Mouse (Mus musculus): ENCODE data around the gene Gtf3c2. TPM values are rescaled to one million over a fixed set of nuclear protein-coding genes. Genes with fewer than 3 reads are reported as not detected.

The Gtf3c2 gene
- total and polyA plus RNA-seq, 3 experiments = 22.8 to 96.9 (median 49.4) TPM

- Histone ChIP-seq H3K4me1 (ENCODE audit: control insufficient read depth in 1 of 2, insufficient read depth in 2 of 2) (peaks cover 6 to 30% of the 10 kb centered on the region in 2 experiments), H3K27me3 (replicated peaks) (no peaks in the 10 kb centered on the region), H3K9me3 (replicated peaks; ENCODE audit: low read length) (no peaks in the 10 kb centered on the region), H3K4me3 (replicated peaks in 1 of 3; ENCODE audit: low read depth in 2 of 3, low read length in 2 of 3, poor library complexity in 1 of 3) (no peak overlapping the region), H3K9ac (ENCODE audit: insufficient read depth, low read depth) (no peak overlapping the region), H3K79me2 (replicated peaks; ENCODE audit: control insufficient read depth, extremely low read depth, insufficient read depth, poor library complexity, severe bottlenecking) (peaks cover 7% of the 10 kb centered on the region), H3K4me2 (ENCODE audit: insufficient read depth, low read depth, poor library complexity, severe bottlenecking) (no peak overlapping the region), H3K36me3 (replicated peaks in 1 of 2; ENCODE audit: control insufficient read depth in 1 of 2, insufficient read depth in 1 of 2, low read length in 1 of 2) (peaks cover 71 to 85% of the 10 kb centered on the region in 2 experiments), H3K27ac (ENCODE audit: insufficient read depth, low read depth) (no peak overlapping the region)
- dilution Hi-C loops (cut with MboI; ENCODE audit: extremely low pct_ligation_motif_present, extremely low pct_unique_long_range_greater_than_20kb, low sequenced_read_pairs) = no loop called here
- TF ChIP-seq POLR2AphosphoS2 (IDR thresholded peaks at IDR 0.05; ENCODE audit: low read depth, low read length) (no peak), RAD21 (IDR thresholded peaks at IDR 0.05; ENCODE audit: low read depth, low read length) (no peak), POLR2A (IDR thresholded peaks at IDR 0.05; ENCODE audit: low read depth, low read length) (no peak), ZNF384 (IDR thresholded peaks at IDR 0.05; ENCODE audit: low read depth, low read length) (no peak), TCF12 (IDR thresholded peaks at IDR 0.05; ENCODE audit: low read depth, low read length) (no peak), RCOR1 (conservative IDR thresholded peaks at IDR 0.05; ENCODE audit: low read depth, low read length) (no peak), USF1 (IDR thresholded peaks at IDR 0.05; ENCODE audit: low read depth, low read length) (no peak), GABPA (IDR thresholded peaks at IDR 0.05; ENCODE audit: insufficient replicate concordance, low read depth, low read length) (no peak), MXI1 (IDR thresholded peaks at IDR 0.05; ENCODE audit: low read depth, low read length) (no peak)
- in situ Hi-C loops (cut with MboI; ENCODE audit: low pct_ligation_motif_present, low pct_unique_long_range_greater_than_20kb, low sequenced_read_pairs) = no loop called here
- no peak for DNase-seq (ENCODE audit: extremely low read depth)
These were observed 19.9 kb upstream of the Gtf3c2 start for GRCm38 (mm10) chr5:31199893-31200292.

- Histone ChIP-seq H3K4me2 (ENCODE audit: insufficient read depth, low read depth, poor library complexity, severe bottlenecking) (no peak overlapping the region), H3K27me3 (replicated peaks) (no peaks in the 10 kb centered on the region), H3K4me1 (ENCODE audit: control insufficient read depth in 1 of 2, insufficient read depth in 2 of 2) (peaks cover 8 to 35% of the 10 kb centered on the region in 2 experiments), H3K79me2 (replicated peaks; ENCODE audit: control insufficient read depth, extremely low read depth, insufficient read depth, poor library complexity, severe bottlenecking) (peaks cover 11% of the 10 kb centered on the region), H3K36me3 (replicated peaks in 1 of 2; ENCODE audit: control insufficient read depth in 1 of 2, insufficient read depth in 1 of 2, low read length in 1 of 2) (peaks cover 70 to 85% of the 10 kb centered on the region in 2 experiments), H3K9ac (ENCODE audit: insufficient read depth, low read depth) (no peak overlapping the region), H3K27ac (ENCODE audit: insufficient read depth, low read depth) (no peak overlapping the region), H3K9me3 (replicated peaks; ENCODE audit: low read length) (no peaks in the 10 kb centered on the region), H3K4me3 (replicated peaks in 1 of 3; ENCODE audit: low read depth in 2 of 3, low read length in 2 of 3, poor library complexity in 1 of 3) (no peak overlapping the region)
- TF ChIP-seq ZNF384 (IDR thresholded peaks at IDR 0.05; ENCODE audit: low read depth, low read length) (no peak), EP300 (IDR thresholded peaks at IDR 0.05; ENCODE audit: low read length) (no peak), IRF4 (IDR thresholded peaks at IDR 0.05; ENCODE audit: low read depth, low read length) (no peak), ZKSCAN1 (IDR thresholded peaks at IDR 0.05; ENCODE audit: borderline replicate concordance, low read depth, low read length) (no peak), MAZ (IDR thresholded peaks at IDR 0.05; ENCODE audit: low read depth, low read length) (no peak), POLR2AphosphoS2 (IDR thresholded peaks at IDR 0.05; ENCODE audit: low read depth, low read length) (peak; percentile 23; the same call in 1 of the 2 replicates)
- in situ Hi-C loops (cut with MboI; ENCODE audit: low pct_ligation_motif_present, low pct_unique_long_range_greater_than_20kb, low sequenced_read_pairs) (no loop called here), dilution Hi-C loops (cut with MboI; ENCODE audit: extremely low pct_ligation_motif_present, extremely low pct_unique_long_range_greater_than_20kb, low sequenced_read_pairs) (no loop called here)
- DNase-seq (ENCODE audit: extremely low read depth) = no peak
These were observed 19.5 kb upstream of the Gtf3c2 start for GRCm38 (mm10) chr5:31199321-31199892.

All from CH12.LX (cell line).